Comparison of ENCODE assay signal across 8 mouse cellular contexts in genomic region chr17:22866845-22867481, GRCm38 (mm10). TPM values are rescaled to one million over a fixed set of nuclear protein-coding genes. Genes with fewer than 3 reads are reported as not detected.
DNase-seq lines count a peak whose midpoint lies in the region; ATAC-seq lines count a peak whose summit lies in the region.

Zfp945 (minus strand) TSS chr17:22867134.

- peaks cover 15% of the 10 kb centered on the region for H3K4me1 ChIP-seq in megakaryocyte, embryonic 14.5 days

- H3K36me3 ChIP-seq in megakaryocyte, embryonic 14.5 days (replicated peaks; ENCODE audit: low read length): peaks cover 24% of the 10 kb centered on the region

- no peaks in the 10 kb centered on the region for H3K9me3 ChIP-seq in megakaryocyte, embryonic 14.5 days

- no peaks in the 10 kb centered on the region for H3K27me3 ChIP-seq in megakaryocyte, embryonic 14.5 days (replicated peaks)

- peak within 1 kb of the TSS; percentile 92 for H3K4me3 ChIP-seq in megakaryocyte, embryonic 14.5 days (replicated peaks)

- DNase-seq in adrenal gland, adult 8-10 months: peak; percentile 61
- peak; percentile 77 for DNase-seq in embryo, embryonic 11.5 days (ENCODE audit: low read depth, low spot score)
- DNase-seq in gastrocnemius, postnatal 25 days: peak; percentile 67
- peak; percentile 42 to 69 for DNase-seq in left cerebral cortex, adult 9 months (ENCODE audit: low spot score in 2 of 2)
- peak; percentile 78 to 85 for DNase-seq in right cerebral cortex, postnatal 10 days (ENCODE audit: low spot score in 2 of 2)
- DNase-seq in yolk sac, embryonic 10.5 days (ENCODE audit: low spot score): peak; percentile 80

- peak; percentile 59 for ATAC-seq in inflammation-experienced regulatory T-cells, adult 6 months

RNA-seq across cellular contexts. Expression of gene Zfp945, which starts in this region (rescaled TPM):
- total RNA-seq in adrenal gland, adult 8-10 months (2022): 10 to 100 TPM; 12.5 to 24.7 (median 18.9) TPM
- 1 to 10 TPM; 2.6 to 2.7 TPM for total RNA-seq in gastrocnemius, postnatal 25 days (2021)
- 10 to 100 TPM; 15.9 to 26.6 (median 21.0) TPM for polyA plus RNA-seq in inflammation-experienced regulatory T-cells, adult 6 months (2017; shearing (Covaris generic))
- polyA plus RNA-seq in megakaryocyte, embryonic 14.5 days (2012; ENCODE audit: insufficient read depth, low replicate concordance): 0.13 TPM in 1 of 2 replicates, not detected in the other

Comparison
In these comparisons a context has a peak if more than half of its experiments do, and no peak if none do; other contexts are left out.
1. Peak in every context shown above with its lines: DNase-seq, ATAC-seq and H3K4me3 ChIP-seq.
2. RNA of gene Zfp945 (polyA plus RNA-seq): 15.9 to 26.6 TPM in inflammation-experienced regulatory T-cells, adult 6 months; 0.13 TPM in megakaryocyte, embryonic 14.5 days; every median in the first group is over 10 times any median in the second.